Mouse (Mus musculus) cerebellum, postnatal 4 days (tissue): ENCODE measurements around the gene Mknk1.

ENCODE experiments used
- DNase-seq, 2 experiments: peaks; one replicate each; pipeline ENCODE4 v3.0.0; 2022; ENCODE audit warnings: low spot score in 2 of 2, mixed read lengths in 1 of 2

Gene Mknk1

DNA sequence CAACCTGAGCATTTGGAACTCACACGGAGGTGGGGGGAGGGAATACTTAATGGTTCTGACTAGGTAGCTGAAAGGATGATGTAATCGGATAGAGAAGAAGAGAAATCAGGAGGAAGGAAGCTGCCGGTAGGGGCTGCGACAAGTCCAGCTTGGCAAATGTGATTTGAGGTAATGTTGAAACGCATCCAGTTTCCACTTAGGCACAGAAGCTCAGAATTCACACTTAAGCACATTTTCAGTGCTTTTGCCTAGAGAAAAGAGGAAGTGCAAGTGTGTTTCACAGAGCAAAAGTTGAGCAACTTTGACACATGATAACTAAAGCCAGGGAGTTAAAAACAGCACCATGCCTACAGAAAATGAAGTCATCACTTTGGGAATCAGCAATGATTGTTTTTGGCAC, 8.4 kb downstream of the Mknk1 start:
- no peak for DNase-seq

GRCm38 (mm10) chr4:115848083-115848482, 9.1 kb downstream of the Mknk1 start:
- no peak for DNase-seq

GRCm38 (mm10) chr4:115848990-115849677, 10.1 kb downstream of the Mknk1 start:
- DNase-seq = no peak

DNA sequence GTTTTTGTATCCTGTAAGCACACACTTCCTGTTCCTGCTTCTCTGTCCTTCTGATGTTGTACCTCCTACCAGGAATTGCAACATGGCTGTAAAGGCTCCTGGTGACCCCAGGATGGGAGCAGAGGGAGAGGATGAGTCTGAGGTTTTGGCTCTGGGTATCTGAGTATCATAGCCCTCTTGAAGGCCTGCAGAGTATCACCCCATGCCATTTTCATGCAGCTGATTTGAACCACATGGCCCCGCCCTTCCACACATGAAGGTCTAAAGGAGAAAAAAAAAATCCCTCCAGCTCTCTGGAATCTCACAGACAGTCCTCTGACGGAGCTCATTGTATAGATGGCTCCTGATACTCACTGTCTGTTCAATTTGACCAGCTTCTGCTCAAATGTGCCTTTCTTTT, 11.1 kb downstream of the Mknk1 start:
- no peak for DNase-seq

DNA sequence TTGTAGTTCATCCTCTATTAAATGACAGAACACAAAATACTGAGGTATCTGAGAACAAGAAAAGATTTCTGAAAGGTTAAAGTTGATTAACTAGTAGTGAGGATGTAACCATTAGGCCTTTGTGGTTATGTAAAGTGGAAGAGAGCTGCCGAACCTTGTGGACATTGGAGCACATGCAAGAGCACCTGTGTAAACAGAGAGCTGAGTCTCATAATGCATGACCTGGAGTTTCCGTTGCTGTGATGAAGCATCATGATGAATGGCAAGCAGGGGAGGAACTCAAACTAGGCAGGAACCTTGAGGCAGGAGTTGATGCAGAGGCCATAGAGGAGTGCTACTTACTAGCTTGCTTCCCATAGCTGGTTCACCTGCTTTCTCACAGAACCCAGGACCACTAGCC, 11.6 kb downstream of the Mknk1 start:
- DNase-seq = no peak

- no peak for DNase-seq
Observed at GRCm38 (mm10) chr4:115851569-115851968, 12.6 kb downstream of the Mknk1 start.

- DNase-seq = no peak
Observed at GRCm38 (mm10) chr4:115855100-115855499, 16.1 kb downstream of the Mknk1 start.

- no peak for DNase-seq
Observed at GRCm38 (mm10) chr4:115855609-115856008, 16.6 kb downstream of the Mknk1 start.

DNA sequence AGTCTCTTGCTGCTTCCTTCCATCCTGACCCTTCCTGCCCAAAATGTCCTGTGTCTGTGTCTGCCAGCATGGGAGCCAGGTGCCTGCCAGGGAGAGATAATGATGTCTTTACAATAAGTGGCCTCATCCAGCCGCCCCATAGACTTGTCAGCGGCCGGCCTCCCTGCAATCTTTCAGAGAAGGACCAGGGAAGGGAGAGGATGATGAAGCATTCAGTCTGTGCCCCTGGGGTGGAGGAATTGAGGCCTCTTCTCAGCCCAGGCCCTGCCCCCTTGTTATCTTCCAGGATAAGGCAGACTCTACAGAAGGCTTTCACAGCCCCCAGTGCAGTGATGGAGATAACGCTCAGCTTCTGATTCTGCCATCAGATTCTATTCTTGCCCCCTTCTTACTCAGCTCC, 17.3 kb downstream of the Mknk1 start:
- no peak for DNase-seq

- DNase-seq = no peak
Observed at GRCm38 (mm10) chr4:115857293-115857883, 18.4 kb downstream of the Mknk1 start.

DNA sequence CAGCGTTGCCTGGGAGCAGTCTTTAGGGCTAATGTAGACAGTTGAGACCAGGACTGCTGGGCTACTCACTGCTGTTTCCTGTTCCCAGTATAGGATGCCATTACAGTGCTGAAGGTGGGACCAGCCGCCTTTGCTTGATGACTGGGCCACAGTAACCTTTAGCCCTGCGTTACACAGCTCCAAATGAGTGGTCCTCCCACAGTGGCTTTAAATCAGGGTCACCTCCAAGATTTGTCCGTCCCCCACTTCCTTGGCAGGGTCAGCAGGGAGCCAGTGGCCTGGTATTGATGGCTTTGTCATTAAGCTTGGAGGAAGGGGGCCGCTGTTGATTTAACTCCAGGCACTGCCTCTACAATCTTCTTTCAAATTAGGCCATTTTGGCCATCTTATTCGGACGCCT, 24.4 kb downstream of the Mknk1 start:
- no peak for DNase-seq

DNA sequence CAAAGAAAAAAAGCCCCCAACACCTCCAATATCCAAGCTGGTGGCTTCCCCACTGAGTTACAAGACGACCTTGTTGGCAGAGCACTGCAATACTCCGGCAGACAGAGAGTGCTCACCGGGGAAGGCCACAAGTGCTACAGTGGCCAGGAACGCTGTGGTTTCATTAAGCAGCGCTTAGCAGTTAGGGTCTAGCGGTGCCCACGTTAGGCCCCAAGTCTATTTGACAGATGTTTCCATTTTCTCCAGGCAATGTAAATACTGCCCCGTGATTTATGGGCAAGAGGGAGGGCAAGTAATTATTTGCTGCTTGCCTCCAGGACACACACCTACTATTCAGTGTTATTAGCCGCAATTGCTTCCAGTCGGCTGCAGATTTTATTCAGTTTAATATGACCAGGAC, 24.9 kb downstream of the Mknk1 start:
- no peak for DNase-seq

DNA sequence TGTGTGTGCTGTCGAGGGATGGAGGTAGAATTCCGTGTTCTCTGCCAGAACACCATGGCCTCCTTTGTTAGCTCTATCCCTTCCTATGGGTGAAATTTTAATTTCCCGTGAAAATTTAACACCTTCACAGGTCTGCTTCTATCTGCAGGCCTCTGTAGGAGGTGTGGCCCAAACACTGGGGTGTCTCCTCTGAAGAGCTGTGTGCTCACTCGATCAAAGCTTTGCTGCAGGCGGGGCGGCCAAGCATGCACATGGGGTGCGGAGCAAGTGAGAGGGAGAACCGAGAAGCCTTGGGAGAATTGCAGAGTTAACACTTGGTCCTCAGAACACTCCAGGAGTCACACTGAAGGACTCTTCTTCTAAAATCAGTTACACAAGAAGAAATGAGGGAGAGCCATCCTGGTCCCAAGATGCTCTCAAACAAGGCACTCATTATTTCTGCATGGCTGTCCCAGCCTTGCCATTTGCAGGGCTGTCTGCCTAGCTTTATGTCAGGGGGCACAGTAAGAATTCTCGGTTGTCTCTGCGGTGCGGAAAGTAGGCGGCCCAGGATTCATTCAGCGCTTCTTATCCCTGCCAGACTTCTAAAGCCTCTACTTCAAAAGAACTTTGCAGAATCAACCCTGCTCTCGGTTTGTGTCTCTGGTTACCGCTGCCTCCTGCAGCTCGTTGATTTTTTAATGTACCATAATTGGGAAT, 30.7 kb downstream of the Mknk1 start:
- no peak for DNase-seq

GRCm38 (mm10) chr4:115873231-115873630, 34.2 kb downstream of the Mknk1 start:
- DNase-seq = no peak

GRCm38 (mm10) chr4:115878216-115878678, 39.2 kb downstream of the Mknk1 start:
- DNase-seq = no peak

- no peak for DNase-seq
Observed at GRCm38 (mm10) chr4:115878828-115879227, 39.8 kb downstream of the Mknk1 start.

GRCm38 (mm10) chr4:115881183-115881582, 42.2 kb downstream of the Mknk1 start:
- DNase-seq = peak in 1 of 2 experiments; percentile 46

DNA sequence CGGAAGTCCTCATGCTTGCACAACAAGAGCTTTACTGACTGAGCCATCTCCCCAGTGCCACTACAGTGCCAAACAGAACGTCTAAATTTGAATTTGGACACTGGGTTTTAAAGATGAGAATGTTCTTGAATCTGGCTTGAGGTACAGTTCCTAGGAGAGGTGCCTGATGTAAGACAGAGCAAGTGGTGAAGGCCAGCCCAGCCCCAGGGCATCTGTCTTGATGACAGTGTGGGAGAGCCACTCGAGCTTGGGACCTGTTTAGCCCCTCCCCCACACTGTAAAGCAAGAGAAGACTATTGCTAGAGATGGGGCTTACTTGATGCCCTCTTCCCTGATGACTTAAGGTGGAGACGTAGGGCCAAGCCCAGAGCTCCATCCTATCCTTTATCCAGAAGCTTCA, 43.2 kb downstream of the Mknk1 start:
- DNase-seq = no peak

DNA sequence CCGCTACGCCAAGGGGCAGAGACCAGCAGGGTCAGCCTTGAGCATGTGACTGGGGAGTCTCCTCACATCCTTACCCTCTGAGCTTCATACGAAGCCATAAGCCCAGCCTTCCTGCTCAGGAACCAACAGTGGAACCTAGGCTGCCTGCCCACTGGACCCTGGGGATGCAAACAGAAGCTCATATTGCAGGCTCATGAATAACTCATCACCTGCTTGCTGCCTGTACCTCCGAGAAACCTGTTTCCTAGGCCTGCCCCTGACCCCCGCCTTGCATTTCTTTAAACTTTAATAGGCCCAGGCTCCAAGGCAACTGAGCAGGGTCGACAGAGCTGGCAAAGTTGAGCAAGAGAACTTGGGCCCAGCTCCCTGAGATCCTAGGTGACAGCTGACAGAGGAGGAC, 45.0 kb downstream of the Mknk1 start, which contains the start of gene Kncn:
Gene Kncn (plus strand): TSS at position 379 of the 400 bp plus-strand sequence.
- no peak for DNase-seq

- no peak for DNase-seq
Observed at GRCm38 (mm10) chr4:115885846-115886245, 46.8 kb downstream of the Mknk1 start.

DNA sequence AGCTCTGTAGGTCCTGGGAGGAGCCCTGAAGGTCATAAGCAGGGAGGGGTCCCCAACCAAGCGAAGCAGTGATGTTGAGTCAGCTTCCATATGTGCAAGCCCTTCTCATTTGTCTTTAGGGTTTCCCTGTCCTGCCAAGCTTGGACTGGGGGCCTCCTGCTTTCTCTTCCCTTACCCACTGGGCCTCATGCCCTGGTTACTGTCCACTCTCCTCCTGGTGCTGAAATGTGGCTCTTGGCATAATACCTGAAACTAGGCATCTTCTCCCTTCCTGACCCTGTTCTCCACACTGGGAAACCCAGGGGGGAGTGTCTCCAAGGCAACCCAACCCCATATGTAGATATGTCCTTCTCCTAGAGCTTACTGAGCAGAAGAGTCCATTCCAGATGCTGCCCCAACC, 47.9 kb downstream of the Mknk1 start:
- DNase-seq = no peak

- DNase-seq = no peak
Observed at GRCm38 (mm10) chr4:115890066-115890465, 51.1 kb downstream of the Mknk1 start.

DNA sequence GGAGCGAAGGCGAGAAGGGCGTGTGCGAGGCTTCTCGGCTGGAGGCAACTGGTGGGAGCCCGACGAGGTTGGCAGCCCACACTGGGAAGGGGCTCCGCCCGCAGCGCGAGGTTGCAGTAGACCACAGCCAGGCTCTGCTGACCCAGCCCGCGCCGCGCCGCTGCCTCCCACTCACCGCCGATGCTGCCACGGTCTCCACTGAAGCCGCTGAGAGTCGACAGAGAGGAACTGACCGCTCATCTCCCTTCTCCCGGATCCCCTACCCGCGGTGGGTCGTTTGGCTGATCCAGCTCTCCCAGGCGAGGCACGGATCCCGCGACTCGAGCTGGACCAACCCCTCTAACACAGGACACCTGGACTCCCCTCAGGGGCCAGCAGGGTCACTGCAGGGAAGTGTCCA, 51.6 kb downstream of the Mknk1 start, which contains the start of gene 6430628N08Rik:
Gene 6430628N08Rik (plus strand): TSS at position 113 of the 400 bp plus-strand sequence.
- DNase-seq = no peak
